Mouse (Mus musculus): ENCODE results near the gene Hist1h4b. TPM values are rescaled to one million over a fixed set of nuclear protein-coding genes. Genes with fewer than 3 reads are reported as not detected.
"Not testable (repeated sequence)": the region's sequence is repeated elsewhere in the genome, so short reads cannot be mapped to it uniquely, and the experiment has no call there.

Gene Hist1h4b
- polyA plus RNA-seq, 1 experiment: 8.3 TPM

DNA sequence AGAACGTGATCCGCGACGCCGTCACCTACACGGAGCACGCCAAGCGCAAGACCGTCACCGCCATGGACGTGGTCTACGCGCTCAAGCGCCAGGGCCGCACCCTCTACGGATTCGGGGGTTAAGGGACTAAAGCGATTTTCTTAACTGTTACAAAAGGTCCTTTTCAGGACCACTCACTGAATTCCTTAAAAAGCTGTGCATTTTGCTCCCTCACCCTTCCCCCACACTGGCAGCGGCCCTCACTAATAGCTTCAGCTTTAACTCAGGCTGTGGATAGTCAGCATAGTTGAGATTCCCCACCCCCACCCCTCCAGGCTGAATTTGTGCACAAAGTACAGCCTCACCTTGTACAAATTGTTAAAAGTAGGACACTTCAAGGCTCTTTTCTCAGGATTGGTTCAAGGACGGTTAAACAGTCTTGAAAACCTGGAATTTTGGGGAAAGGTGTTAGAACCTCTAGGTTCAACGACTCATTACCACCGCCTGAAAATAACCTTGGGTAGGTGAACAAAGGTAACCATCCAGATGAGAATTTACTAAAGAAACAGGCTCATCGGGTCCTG, 479 bp downstream of the Hist1h4b start:
- H3K27ac ChIP-seq (ENCODE audit: insufficient read depth, low read length): peak overlapping the region; percentile 32
- TF ChIP-seq CTCF (IDR thresholded peaks at IDR 0.05; ENCODE audit: extremely low read depth, insufficient read depth, low read length): no peak
- TF ChIP-seq POLR2A (IDR thresholded peaks at IDR 0.05; ENCODE audit: extremely low read depth, insufficient read depth, low read length): no peak
- peak overlapping the region; percentile 51 for H3K4me3 ChIP-seq (ENCODE audit: insufficient read depth, low read length)
- H3K4me1 ChIP-seq (ENCODE audit: control insufficient read depth, insufficient read depth, low read length): no peaks in the 10 kb centered on the region

- Histone ChIP-seq H3K27ac (ENCODE audit: insufficient read depth, low read length) (no peak overlapping the region), H3K4me1 (ENCODE audit: control insufficient read depth, insufficient read depth, low read length) (no peaks in the 10 kb centered on the region), H3K4me3 (ENCODE audit: insufficient read depth, low read length) (no peak overlapping the region)
- no peak for TF ChIP-seq POLR2A (IDR thresholded peaks at IDR 0.05; ENCODE audit: extremely low read depth, insufficient read depth, low read length)
- TF ChIP-seq CTCF (IDR thresholded peaks at IDR 0.05; ENCODE audit: extremely low read depth, insufficient read depth, low read length): no peak
Measured at GRCm38 (mm10) chr13:23757921-23758320, 1.1 kb downstream of the Hist1h4b start.

GRCm38 (mm10) chr13:23759251-23759771, 2.5 kb downstream of the Hist1h4b start:
- Histone ChIP-seq H3K27ac (ENCODE audit: insufficient read depth, low read length) (no peak overlapping the region), H3K4me1 (ENCODE audit: control insufficient read depth, insufficient read depth, low read length) (no peaks in the 10 kb centered on the region), H3K4me3 (ENCODE audit: insufficient read depth, low read length) (no peak overlapping the region)
- no peak for TF ChIP-seq POLR2A (IDR thresholded peaks at IDR 0.05; ENCODE audit: extremely low read depth, insufficient read depth, low read length)
- TF ChIP-seq CTCF (IDR thresholded peaks at IDR 0.05; ENCODE audit: extremely low read depth, insufficient read depth, low read length): no peak

DNA sequence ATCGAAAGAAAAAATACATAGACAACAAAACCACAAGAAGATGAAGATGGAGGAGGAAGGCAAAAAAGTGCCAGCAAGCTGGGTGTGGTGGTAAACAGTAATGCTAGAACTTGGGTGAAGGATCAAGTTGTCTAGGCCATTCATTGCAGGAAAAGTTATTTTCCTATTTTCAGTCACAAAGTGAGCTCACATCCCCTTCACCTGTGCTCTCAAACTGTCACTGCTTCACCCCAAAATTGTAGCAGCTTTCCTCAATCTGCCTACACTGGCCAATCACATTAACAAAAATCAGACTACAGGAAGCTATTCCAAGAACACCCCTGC, 3.1 kb downstream of the Hist1h4b start:
- TF ChIP-seq POLR2A (IDR thresholded peaks at IDR 0.05; ENCODE audit: extremely low read depth, insufficient read depth, low read length): no peak
- no peak for TF ChIP-seq CTCF (IDR thresholded peaks at IDR 0.05; ENCODE audit: extremely low read depth, insufficient read depth, low read length)
- Histone ChIP-seq H3K27ac (ENCODE audit: insufficient read depth, low read length) (no peak overlapping the region), H3K4me3 (ENCODE audit: insufficient read depth, low read length) (no peak overlapping the region), H3K4me1 (ENCODE audit: control insufficient read depth, insufficient read depth, low read length) (no peaks in the 10 kb centered on the region)

- Histone ChIP-seq H3K27ac (ENCODE audit: insufficient read depth, low read length) (peak overlapping the region; percentile 57; the same call in 1 of the 2 replicates), H3K4me3 (ENCODE audit: insufficient read depth, low read length) (peak overlapping the region; percentile 36), H3K4me1 (ENCODE audit: control insufficient read depth, insufficient read depth, low read length) (no peaks in the 10 kb centered on the region)
- TF ChIP-seq CTCF (IDR thresholded peaks at IDR 0.05; ENCODE audit: extremely low read depth, insufficient read depth, low read length) (no peak), POLR2A (IDR thresholded peaks at IDR 0.05; ENCODE audit: extremely low read depth, insufficient read depth, low read length) (no peak)
Measured at GRCm38 (mm10) chr13:23760240-23760971, 3.6 kb downstream of the Hist1h4b start.

- peak within 1 kb of the TSS; percentile 36 for H3K4me3 ChIP-seq (ENCODE audit: insufficient read depth, low read length)
- no peaks in the 10 kb centered on the region for H3K4me1 ChIP-seq (ENCODE audit: control insufficient read depth, insufficient read depth, low read length)
- TF ChIP-seq CTCF (IDR thresholded peaks at IDR 0.05; ENCODE audit: extremely low read depth, insufficient read depth, low read length): no peak
- TF ChIP-seq POLR2A (IDR thresholded peaks at IDR 0.05; ENCODE audit: extremely low read depth, insufficient read depth, low read length): peak; percentile 94
- peak within 1 kb of the TSS; percentile 57; the same call in 1 of the 2 replicates for H3K27ac ChIP-seq (ENCODE audit: insufficient read depth, low read length)
Measured at GRCm38 (mm10) chr13:23760972-23761864, 4.4 kb downstream of the Hist1h4b start, which contains the start of gene Hist1h4a. Gene Hist1h4a, minus strand, starts transcription at chr13:23761230.

GRCm38 (mm10) chr13:23761871-23762821, 5.3 kb downstream of the Hist1h4b start, which contains the start of gene Hist1h3a:
Gene Hist1h3a, minus strand, starts transcription at chr13:23762386.
- not testable (repeated sequence) for H3K4me1 ChIP-seq (ENCODE audit: control insufficient read depth, insufficient read depth, low read length)
- peak within 1 kb of the TSS; percentile 36 for H3K4me3 ChIP-seq (ENCODE audit: insufficient read depth, low read length)
- TF ChIP-seq POLR2A (IDR thresholded peaks at IDR 0.05; ENCODE audit: extremely low read depth, insufficient read depth, low read length): peak; percentile 75
- H3K27ac ChIP-seq (ENCODE audit: insufficient read depth, low read length): peak within 1 kb of the TSS; percentile 57; the same call in 1 of the 2 replicates

DNA sequence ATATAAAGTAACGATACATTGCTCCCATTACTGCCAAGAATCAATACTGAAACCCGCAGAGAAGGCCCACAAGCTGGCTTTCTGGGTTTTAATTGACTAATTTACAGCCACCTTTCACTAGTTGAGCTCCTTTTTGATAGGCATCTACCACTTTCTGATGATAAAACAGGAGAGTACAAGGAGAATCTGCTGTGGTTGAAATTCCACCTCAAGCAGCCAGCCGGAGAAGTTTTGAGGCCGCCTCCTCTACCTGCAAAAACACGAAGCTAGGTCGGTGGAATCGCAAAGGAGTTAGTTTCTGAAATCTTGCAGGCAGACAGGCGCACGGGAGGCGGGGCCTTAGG, 6.4 kb downstream of the Hist1h4b start:
- H3K4me3 ChIP-seq (ENCODE audit: insufficient read depth, low read length): peak overlapping the region; percentile 33; the same call in 1 of the 2 replicates
- peak overlapping the region; percentile 17; the same call in 1 of the 2 replicates for H3K27ac ChIP-seq (ENCODE audit: insufficient read depth, low read length)
- no peaks in the 10 kb centered on the region for H3K4me1 ChIP-seq (ENCODE audit: control insufficient read depth, insufficient read depth, low read length)
- TF ChIP-seq CTCF (IDR thresholded peaks at IDR 0.05; ENCODE audit: extremely low read depth, insufficient read depth, low read length): no peak
- no peak for TF ChIP-seq POLR2A (IDR thresholded peaks at IDR 0.05; ENCODE audit: extremely low read depth, insufficient read depth, low read length)
